Mouse (Mus musculus) myocyte (in vitro differentiated cells): ENCODE results near the gene Cd79a. TPM values are rescaled to one million over a fixed set of nuclear protein-coding genes. Genes with fewer than 3 reads are reported as not detected.

Source experiments
- H3K27me3 ChIP-seq: one replicate; pipeline ENCODE4 v1.6.1; 2011; ENCODE audit not compliant: control insufficient read depth, insufficient read depth, insufficient read length
- H3K36me3 ChIP-seq: one replicate; pipeline ENCODE4 v1.6.1; 2011; ENCODE audit not compliant: control insufficient read depth, insufficient read depth
- H3K4me2 ChIP-seq: one replicate; pipeline ENCODE4 v1.6.1; 2011; ENCODE audit warnings: low read depth, control low read depth
- H3K4me3 ChIP-seq: one replicate; pipeline ENCODE4 v1.5.1; 2011; ENCODE audit warnings: mild to moderate bottlenecking, control low read depth, moderate library complexity
- H3K79me2 ChIP-seq: one replicate; pipeline ENCODE4 v1.6.1; 2011; ENCODE audit not compliant: control insufficient read depth, insufficient read depth
- H3ac ChIP-seq: one replicate; pipeline ENCODE4 v1.6.1; 2011; ENCODE audit not compliant: control insufficient read depth, insufficient read length
- CEBPB ChIP-seq: IDR thresholded peaks from 2 replicates; pipeline ENCODE4 v1.6.1; 2011; ENCODE audit warnings: mild to moderate bottlenecking, moderate library complexity; ENCODE audit not compliant: poor library complexity, insufficient read depth, severe bottlenecking
- E2F4 ChIP-seq: IDR thresholded peaks from one replicate; pipeline ENCODE4 v1.6.1; 2011; ENCODE audit warnings: mild to moderate bottlenecking, control low read depth, moderate library complexity; ENCODE audit not compliant: insufficient read depth
- MAX ChIP-seq: IDR thresholded peaks from one replicate; pipeline ENCODE4 v1.6.1; 2011; ENCODE audit warnings: low read depth, mild to moderate bottlenecking, control low read depth
- MYOD1 ChIP-seq, 3 experiments: IDR thresholded peaks; one replicate each; pipeline ENCODE4 v1.6.1; 2011; ENCODE audit warnings: control low read depth in 2 of 3, low read depth in 2 of 3, mild to moderate bottlenecking in 2 of 3, moderate library complexity in 1 of 3; ENCODE audit not compliant: insufficient read length in 2 of 3, control insufficient read depth in 1 of 3
- MYOG ChIP-seq, 3 experiments: IDR thresholded peaks; one replicate each; pipeline ENCODE4 v1.6.1; 2011; ENCODE audit warnings: control low read depth in 2 of 3, low read depth in 2 of 3, mild to moderate bottlenecking in 2 of 3; ENCODE audit not compliant: insufficient read length in 2 of 3, control insufficient read depth in 1 of 3, insufficient read depth in 1 of 3
- POLR2A ChIP-seq: IDR thresholded peaks from one replicate; pipeline ENCODE4 v1.6.1; 2011; ENCODE audit warnings: low read depth, mild to moderate bottlenecking, control low read depth, moderate library complexity; ENCODE audit not compliant: insufficient read length
- POLR2AphosphoS2 ChIP-seq: IDR thresholded peaks from one replicate; pipeline ENCODE4 v1.6.1; 2011; ENCODE audit warnings: low read depth, control low read depth; ENCODE audit not compliant: insufficient read length
- REST ChIP-seq: IDR thresholded peaks from one replicate; pipeline ENCODE4 v1.6.1; 2011; ENCODE audit warnings: mild to moderate bottlenecking, control low read depth, moderate library complexity; ENCODE audit not compliant: insufficient read depth, insufficient read length
- SRF ChIP-seq: IDR thresholded peaks from one replicate; pipeline ENCODE4 v1.6.1; 2011; ENCODE audit warnings: low read depth; ENCODE audit not compliant: control insufficient read depth, insufficient read length
- TCF12 ChIP-seq: IDR thresholded peaks from one replicate; pipeline ENCODE4 v1.6.1; 2011; ENCODE audit warnings: mild to moderate bottlenecking, control low read depth; ENCODE audit not compliant: poor library complexity, insufficient read depth, severe bottlenecking
- TCF3 ChIP-seq: IDR thresholded peaks from one replicate; pipeline ENCODE4 v1.6.1; 2011; ENCODE audit warnings: low read depth, control low read depth; ENCODE audit not compliant: insufficient read length
- USF1 ChIP-seq: IDR thresholded peaks from one replicate; pipeline ENCODE4 v1.6.1; 2011; ENCODE audit warnings: low read depth, mild to moderate bottlenecking, control low read depth, moderate library complexity
- polyA plus RNA-seq: library from polyadenylated mRNA; unstranded; fragments of >200 nt; fragmentation: generic; extraction: Trizol; gene quantifications from one replicate; pipeline ENCODE4 v1.2.1, GENCODE M21; 2012; ENCODE audit warnings: missing spikeins

The Cd79a gene
- polyA plus RNA-seq, 1 experiment = 0.12 TPM

- TF ChIP-seq E2F4 (no peak), MYOD1 (IDR thresholded peaks at IDR 0.05; ENCODE audit: control insufficient read depth in 1 of 3, insufficient read length in 2 of 3, low read depth in 2 of 3) (no peak), TCF3 (no peak), CEBPB (no peak), MAX (no peak), TCF12 (no peak), USF1 (no peak), SRF (no peak), MYOG (IDR thresholded peaks at IDR 0.05; ENCODE audit: control insufficient read depth in 1 of 3, insufficient read depth in 1 of 3, insufficient read length in 2 of 3, low read depth in 2 of 3) (no peak), REST (no peak), POLR2A (no peak), POLR2AphosphoS2 (no peak)
- H3K4me3 ChIP-seq = no peak overlapping the region
- no peaks in the 10 kb centered on the region for H3K79me2 ChIP-seq
- no peaks in the 10 kb centered on the region for H3K36me3 ChIP-seq
- H3K27me3 ChIP-seq = no peaks in the 10 kb centered on the region
- no peak overlapping the region for H3ac ChIP-seq
- H3K4me2 ChIP-seq = no peak overlapping the region
These were observed 44.5 kb upstream of the Cd79a start for GRCm38 (mm10) chr7:24852557-24853232.

- no peak overlapping the region for H3ac ChIP-seq
- TF ChIP-seq CEBPB = no peak
- no peak for TF ChIP-seq E2F4
- no peak for TF ChIP-seq TCF3
- TF ChIP-seq MYOD1 (IDR thresholded peaks at IDR 0.05; ENCODE audit: control insufficient read depth in 1 of 3, insufficient read length in 2 of 3, low read depth in 2 of 3) = no peak
- no peak for TF ChIP-seq REST
- TF ChIP-seq POLR2A = no peak
- no peak for TF ChIP-seq TCF12
- no peak overlapping the region for H3K4me3 ChIP-seq
- no peaks in the 10 kb centered on the region for H3K27me3 ChIP-seq
- H3K36me3 ChIP-seq = no peaks in the 10 kb centered on the region
- H3K79me2 ChIP-seq = no peaks in the 10 kb centered on the region
- no peak overlapping the region for H3K4me2 ChIP-seq
These were observed 44.0 kb upstream of the Cd79a start for GRCm38 (mm10) chr7:24853233-24853563.

GRCm38 (mm10) chr7:24853695-24854094, 43.5 kb upstream of the Cd79a start:
- H3K79me2 ChIP-seq = no peaks in the 10 kb centered on the region
- H3K36me3 ChIP-seq = no peaks in the 10 kb centered on the region
- no peak overlapping the region for H3K4me3 ChIP-seq
- TF ChIP-seq USF1 (no peak), E2F4 (no peak), POLR2AphosphoS2 (no peak), POLR2A (no peak)
- no peak overlapping the region for H3K4me2 ChIP-seq
- no peak overlapping the region for H3ac ChIP-seq
- no peaks in the 10 kb centered on the region for H3K27me3 ChIP-seq

GRCm38 (mm10) chr7:24856460-24857120, 40.6 kb upstream of the Cd79a start:
- H3K36me3 ChIP-seq = no peaks in the 10 kb centered on the region
- no peak overlapping the region for H3K4me2 ChIP-seq
- H3K27me3 ChIP-seq = no peaks in the 10 kb centered on the region
- no peak for TF ChIP-seq TCF3
- no peak for TF ChIP-seq CEBPB
- TF ChIP-seq MYOG (IDR thresholded peaks at IDR 0.05; ENCODE audit: control insufficient read depth in 1 of 3, insufficient read depth in 1 of 3, insufficient read length in 2 of 3, low read depth in 2 of 3) = no peak
- no peak for TF ChIP-seq MAX
- TF ChIP-seq REST = no peak
- no peak overlapping the region for H3K4me3 ChIP-seq
- no peak overlapping the region for H3ac ChIP-seq
- H3K79me2 ChIP-seq = no peaks in the 10 kb centered on the region

- no peak overlapping the region for H3K4me2 ChIP-seq
- no peaks in the 10 kb centered on the region for H3K27me3 ChIP-seq
- no peaks in the 10 kb centered on the region for H3K36me3 ChIP-seq
- no peak overlapping the region for H3ac ChIP-seq
- TF ChIP-seq POLR2AphosphoS2 = no peak
- TF ChIP-seq CEBPB = no peak
- no peak for TF ChIP-seq REST
- TF ChIP-seq SRF = no peak
- no peak for TF ChIP-seq E2F4
- H3K79me2 ChIP-seq = no peaks in the 10 kb centered on the region
- H3K4me3 ChIP-seq = no peak overlapping the region
These were observed 37.9 kb upstream of the Cd79a start for GRCm38 (mm10) chr7:24859234-24859633.
